Mouse (Mus musculus) monocyte, adult 59 days (primary cell): ENCODE data around the gene Amd1. TPM values are rescaled to one million over a fixed set of nuclear protein-coding genes. Genes with fewer than 3 reads are reported as not detected.

ENCODE experiments used
- total RNA-seq, 2 experiments: library from RNA; stranded (reverse); gene quantifications; one replicate each; pipeline ENCODE4 v1.2.4; 2023

The Amd1 gene
- total RNA-seq = 10 to 100 TPM; 35.1 to 45.2 TPM

GRCm38 (mm10) chr10:40302140-40302985, at the start of gene Amd1:
TSS of gene Amd1 (minus strand) at chr10:40302186.

GRCm38 (mm10) chr10:40339351-40339964, 37.5 kb upstream of the Amd1 start, which contains the start of gene Cdk19:
TSS of gene Cdk19 (plus strand) at chr10:40339564.

GRCm38 (mm10) chr10:40257414-40258255, 44.4 kb downstream of the Amd1 start, which contains the start of gene Gtf3c6:
TSS of gene Gtf3c6 (minus strand) at chr10:40258108.

GRCm38 (mm10) chr10:40246374-40247165, 55.4 kb downstream of the Amd1 start, which contains the start of gene Rpf2:
TSS of gene Rpf2 (minus strand) at chr10:40247036.

Other genes starting within 250 kb of the Amd1 start
- gene Slc16a10, start 159.9 kb downstream of the Amd1 start, total RNA-seq = 10 to 100 TPM; 48.7 to 48.8 TPM
- gene Rpf2, start 55.1 kb downstream of the Amd1 start, total RNA-seq = 10 to 100 TPM; 15.2 to 19.3 TPM
- 10 to 100 TPM; 13.0 to 19.8 TPM for gene Gtf3c6, start 44.1 kb downstream of the Amd1 start, total RNA-seq
- 10 to 100 TPM; 36.9 to 39.1 TPM for gene Cdk19, start 37.4 kb upstream of the Amd1 start, total RNA-seq